Mouse (Mus musculus): ENCODE data around the gene Alox12e. TPM values are rescaled to one million over a fixed set of nuclear protein-coding genes. Genes with fewer than 3 reads are reported as not detected.

Alox12e gene
- polyA plus RNA-seq, 1 experiment from 2014 or later = not detected

DNA sequence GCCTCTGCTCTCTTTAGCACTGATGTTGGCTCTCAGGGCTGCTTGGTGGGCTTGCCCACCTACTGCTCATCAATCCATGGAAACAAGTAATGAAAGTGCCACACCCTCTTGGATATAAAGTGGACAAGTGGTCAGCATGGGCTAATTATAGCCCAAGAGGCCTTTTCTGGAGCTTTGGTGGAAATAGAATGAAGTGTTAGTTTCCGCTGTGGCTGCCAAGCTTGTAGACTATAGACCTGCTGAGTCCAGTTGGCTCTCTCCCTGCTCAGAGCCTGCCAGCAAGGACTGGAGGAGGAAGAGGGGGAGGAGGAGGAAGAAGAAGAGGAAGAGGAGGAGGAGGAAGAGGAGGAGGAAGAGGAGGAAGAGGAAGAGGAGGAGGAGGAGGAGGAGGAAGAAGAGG, 56.0 kb downstream of the Alox12e start:
- WGBS = 67% methylated on average over 1 of the region's 1 CpGs
- H3K4me3 ChIP-seq (replicated peaks; ENCODE audit: low read length) = no peak overlapping the region
- H3K4me2 ChIP-seq (ENCODE audit: low read length) = no peak overlapping the region
- H3K36me3 ChIP-seq (ENCODE audit: control insufficient read depth, insufficient read depth) = no peaks in the 10 kb centered on the region
- H3K27me3 ChIP-seq (replicated peaks; ENCODE audit: control insufficient read depth, insufficient read depth, low read length) = no peaks in the 10 kb centered on the region
- no peaks in the 10 kb centered on the region for H3K4me1 ChIP-seq (replicated peaks; ENCODE audit: control insufficient read depth, insufficient read depth, low read length)
- H3K9ac ChIP-seq (replicated peaks; ENCODE audit: low read depth, low read length) = no peak overlapping the region
- no peaks in the 10 kb centered on the region for H3K9me3 ChIP-seq (ENCODE audit: control insufficient read depth, low read length)
- no peak for ATAC-seq
- no peak overlapping the region for H3K27ac ChIP-seq (ENCODE audit: low read length)

DNA sequence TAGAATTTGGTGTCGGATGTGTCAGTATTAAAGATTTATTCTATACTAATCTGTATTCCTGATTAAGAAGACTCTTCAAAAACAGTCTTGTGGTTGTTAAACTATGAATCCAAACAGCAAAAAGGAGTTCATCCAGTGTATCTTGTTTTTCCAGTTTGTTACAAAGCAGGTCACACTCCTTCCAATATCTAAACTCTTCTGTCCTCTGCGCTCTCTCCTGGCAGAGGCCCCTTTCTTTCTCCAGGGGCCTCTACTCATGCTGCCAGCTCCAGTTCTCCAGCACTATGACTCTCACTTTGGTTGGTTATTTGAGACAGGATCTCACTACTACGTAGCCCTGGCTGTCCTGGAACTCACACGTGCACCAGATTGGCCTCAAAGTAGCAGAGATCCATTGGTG, 56.6 kb downstream of the Alox12e start:
- Histone ChIP-seq H3K9ac (replicated peaks; ENCODE audit: low read depth, low read length) (no peak overlapping the region), H3K27ac (ENCODE audit: low read length) (no peak overlapping the region), H3K36me3 (ENCODE audit: control insufficient read depth, insufficient read depth) (no peaks in the 10 kb centered on the region), H3K9me3 (ENCODE audit: control insufficient read depth, low read length) (no peaks in the 10 kb centered on the region), H3K4me2 (ENCODE audit: low read length) (no peak overlapping the region), H3K4me1 (replicated peaks; ENCODE audit: control insufficient read depth, insufficient read depth, low read length) (no peaks in the 10 kb centered on the region), H3K4me3 (replicated peaks; ENCODE audit: low read length) (no peak overlapping the region), H3K27me3 (replicated peaks; ENCODE audit: control insufficient read depth, insufficient read depth, low read length) (no peaks in the 10 kb centered on the region)
- ATAC-seq = no peak
- WGBS = 85% methylated on average over 4 of the region's 4 CpGs

Other genes starting within 250 kb of the Alox12e start
- not detected in 2 replicates for gene Asgr2, start 230.0 kb downstream of the Alox12e start, polyA plus RNA-seq (2015; fragmentation: Nextera tagmentation; extraction: Ambion mirVana)
- 0.76 and 1.3 TPM in 2 replicates for gene Mgl2, start 192.3 kb downstream of the Alox12e start, polyA plus RNA-seq (2015; fragmentation: Nextera tagmentation; extraction: Ambion mirVana)
- gene Clec10a, start 166.4 kb downstream of the Alox12e start, polyA plus RNA-seq (2015; fragmentation: Nextera tagmentation; extraction: Ambion mirVana) = 0.68 and 0.80 TPM in 2 replicates
- gene Slc16a11, start 109.9 kb downstream of the Alox12e start, polyA plus RNA-seq (2015; fragmentation: Nextera tagmentation; extraction: Ambion mirVana) = 3.1 and 4.8 TPM in 2 replicates
- gene Slc16a13, start 101.6 kb downstream of the Alox12e start, polyA plus RNA-seq (2015; fragmentation: Nextera tagmentation; extraction: Ambion mirVana) = 13.2 and 14.8 TPM in 2 replicates
- 6.9 and 8.1 TPM in 2 replicates for gene Bcl6b, start 92.8 kb downstream of the Alox12e start, polyA plus RNA-seq (2015; fragmentation: Nextera tagmentation; extraction: Ambion mirVana)
- gene 0610010K14Rik, start 84.7 kb downstream of the Alox12e start, polyA plus RNA-seq (2015; fragmentation: Nextera tagmentation; extraction: Ambion mirVana) = 174 and 180 TPM in 2 replicates
- 13.2 and 14.6 TPM in 2 replicates for gene Gm21988, start 82.8 kb downstream of the Alox12e start, polyA plus RNA-seq (2015; fragmentation: Nextera tagmentation; extraction: Ambion mirVana)
- gene Rnasek, start 82.8 kb downstream of the Alox12e start, polyA plus RNA-seq (2015; fragmentation: Nextera tagmentation; extraction: Ambion mirVana) = 287 and 291 TPM in 2 replicates
- gene Alox12, start 67.3 kb downstream of the Alox12e start, polyA plus RNA-seq (2015; fragmentation: Nextera tagmentation; extraction: Ambion mirVana) = 0.42 and 0.82 TPM in 2 replicates
- gene Alox15, start 29.4 kb upstream of the Alox12e start, polyA plus RNA-seq (2015; fragmentation: Nextera tagmentation; extraction: Ambion mirVana) = not detected in 2 replicates
- 35.6 and 38.5 TPM in 2 replicates for gene Pelp1, start 87.4 kb upstream of the Alox12e start, polyA plus RNA-seq (2015; fragmentation: Nextera tagmentation; extraction: Ambion mirVana)
- 36.0 and 51.2 TPM in 2 replicates for gene Arrb2, start 110.0 kb upstream of the Alox12e start, polyA plus RNA-seq (2015; fragmentation: Nextera tagmentation; extraction: Ambion mirVana)
- 39.8 and 46.0 TPM in 2 replicates for gene Med11, start 129.3 kb upstream of the Alox12e start, polyA plus RNA-seq (2015; fragmentation: Nextera tagmentation; extraction: Ambion mirVana)
- 0.46 and 0.90 TPM in 2 replicates for gene Zmynd15, start 136.8 kb upstream of the Alox12e start, polyA plus RNA-seq (2015; fragmentation: Nextera tagmentation; extraction: Ambion mirVana)
- gene Cxcl16, start 137.4 kb upstream of the Alox12e start, polyA plus RNA-seq (2015; fragmentation: Nextera tagmentation; extraction: Ambion mirVana) = 1.7 and 2.0 TPM in 2 replicates
- 0.66 and 3.4 TPM in 2 replicates for gene Tm4sf5, start 182.6 kb upstream of the Alox12e start, polyA plus RNA-seq (2015; fragmentation: Nextera tagmentation; extraction: Ambion mirVana)
- gene Vmo1, start 192.0 kb upstream of the Alox12e start, polyA plus RNA-seq (2015; fragmentation: Nextera tagmentation; extraction: Ambion mirVana) = not detected in 2 replicates
- 0.18 TPM in 1 of 2 replicates, not detected in the other for gene Gltpd2, start 196.6 kb upstream of the Alox12e start, polyA plus RNA-seq (2015; fragmentation: Nextera tagmentation; extraction: Ambion mirVana)
- 713 and 749 TPM in 2 replicates for gene Psmb6, start 202.7 kb upstream of the Alox12e start, polyA plus RNA-seq (2015; fragmentation: Nextera tagmentation; extraction: Ambion mirVana)
- not detected in 2 replicates for gene Gm40193, start 210.3 kb upstream of the Alox12e start, polyA plus RNA-seq (2015; fragmentation: Nextera tagmentation; extraction: Ambion mirVana)
- 8.8 and 9.0 TPM in 2 replicates for gene Pld2, start 217.4 kb upstream of the Alox12e start, polyA plus RNA-seq (2015; fragmentation: Nextera tagmentation; extraction: Ambion mirVana)
- gene Mink1, start 240.3 kb upstream of the Alox12e start, polyA plus RNA-seq (2015; fragmentation: Nextera tagmentation; extraction: Ambion mirVana) = 13.8 and 17.5 TPM in 2 replicates

Measured in forebrain, embryonic 16.5 days (tissue).